Mouse (Mus musculus): Measurements from ENCODE around the gene Aurkb. TPM values are rescaled to one million over a fixed set of nuclear protein-coding genes. Genes with fewer than 3 reads are reported as not detected.

The Aurkb gene
- polyA plus RNA-seq (2017; shearing (Covaris generic)) = 0.87 TPM

GRCm38 (mm10) chr11:69045531-69046394, at the start of gene Aurkb:
Aurkb (plus strand) TSS chr11:69045647.

GRCm38 (mm10) chr11:69008182-69009121, 37.0 kb upstream of the Aurkb start, which contains the start of gene Pfas:
Pfas (minus strand) TSS chr11:69008460.

GRCm38 (mm10) chr11:69015644-69016441, 29.6 kb upstream of the Aurkb start, which contains the start of gene Ctc1:
Ctc1 (plus strand) TSS chr11:69015911.

GRCm38 (mm10) chr11:69059357-69059974, 14.0 kb downstream of the Aurkb start, which contains the start of gene Borcs6:
Borcs6 (plus strand) TSS chr11:69059717.

GRCm38 (mm10) chr11:69070590-69071222, 25.3 kb downstream of the Aurkb start, which contains the start of gene Tmem107:
Tmem107 (plus strand) TSS chr11:69070806.

GRCm38 (mm10) chr11:69088103-69088855, 42.8 kb downstream of the Aurkb start, which contains the start of gene Vamp2:
Vamp2 (plus strand) TSS chr11:69088490.

DNA sequence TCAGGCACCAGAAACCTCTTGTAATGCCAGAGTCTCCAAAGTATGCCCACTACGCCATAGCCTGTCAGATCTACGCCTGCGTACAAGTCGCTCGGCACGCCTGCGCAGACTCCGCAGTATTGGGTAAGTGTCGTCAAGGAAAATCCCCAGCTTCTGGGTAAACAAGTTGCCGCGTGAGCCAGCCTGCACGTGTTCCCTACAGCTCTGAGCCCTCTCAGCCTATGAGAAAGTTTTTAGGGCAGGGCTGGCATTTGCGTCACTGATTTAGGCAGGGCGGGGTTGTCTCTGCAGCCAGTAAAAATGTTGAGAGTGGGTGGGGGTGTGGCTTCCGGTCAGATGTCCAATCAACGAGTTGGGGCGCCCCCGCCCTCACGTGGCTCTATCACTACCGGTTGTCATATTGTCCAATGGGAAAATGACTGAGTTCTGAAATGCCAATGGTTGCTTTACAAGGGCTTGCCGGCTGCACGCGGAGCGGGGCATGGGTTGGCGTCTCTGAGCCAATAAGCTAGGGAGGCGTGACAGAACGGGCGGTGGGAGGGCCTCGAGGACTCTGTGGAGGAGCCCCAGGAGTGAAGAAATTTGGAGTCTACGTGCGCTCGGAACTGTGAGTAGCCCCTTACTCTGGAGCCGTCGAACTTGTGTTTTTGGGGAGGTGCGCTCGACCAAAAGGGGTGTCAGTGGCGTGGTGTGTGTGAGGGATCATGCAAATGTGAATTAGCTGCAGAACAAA, 49.4 kb downstream of the Aurkb start, which contains the start of gene Per1:
Gene Per1, plus strand, starts transcription at position 521 of the 733 bp plus-strand sequence.

Other genes starting within 250 kb of the Aurkb start
- gene Ndel1, start 173.8 kb upstream of the Aurkb start, polyA plus RNA-seq (2017; shearing (Covaris generic)) = 167 TPM
- gene Rnf222, start 157.1 kb upstream of the Aurkb start, polyA plus RNA-seq (2017; shearing (Covaris generic)) = not detected
- 834 TPM for gene Rpl26, start 144.1 kb upstream of the Aurkb start, polyA plus RNA-seq (2017; shearing (Covaris generic))
- gene Odf4, start 118.6 kb upstream of the Aurkb start, polyA plus RNA-seq (2017; shearing (Covaris generic)) = not detected
- gene Arhgef15, start 88.2 kb upstream of the Aurkb start, polyA plus RNA-seq (2017; shearing (Covaris generic)) = not detected
- gene Slc25a35, start 77.5 kb upstream of the Aurkb start, polyA plus RNA-seq (2017; shearing (Covaris generic)) = 4.2 TPM
- 8.2 TPM for gene Rangrf, start 70.5 kb upstream of the Aurkb start, polyA plus RNA-seq (2017; shearing (Covaris generic))
- gene Pfas, start 37.2 kb upstream of the Aurkb start, polyA plus RNA-seq (2017; shearing (Covaris generic)) = 2.6 TPM
- gene Ctc1, start 29.7 kb upstream of the Aurkb start, polyA plus RNA-seq (2017; shearing (Covaris generic)) = 15.3 TPM
- 6.9 TPM for gene Borcs6, start 14.1 kb downstream of the Aurkb start, polyA plus RNA-seq (2017; shearing (Covaris generic))
- 6.6 TPM for gene Tmem107, start 25.2 kb downstream of the Aurkb start, polyA plus RNA-seq (2017; shearing (Covaris generic))
- 282 TPM for gene Vamp2, start 42.8 kb downstream of the Aurkb start, polyA plus RNA-seq (2017; shearing (Covaris generic))
- gene Per1, start 49.6 kb downstream of the Aurkb start, polyA plus RNA-seq (2017; shearing (Covaris generic)) = 136 TPM
- 0.41 TPM for gene Hes7, start 74.8 kb downstream of the Aurkb start, polyA plus RNA-seq (2017; shearing (Covaris generic))
- gene 9130213A22Rik, start 76.9 kb downstream of the Aurkb start, polyA plus RNA-seq (2017; shearing (Covaris generic)) = not detected
- 0.36 TPM for gene Aloxe3, start 80.2 kb downstream of the Aurkb start, polyA plus RNA-seq (2017; shearing (Covaris generic))
- not detected for gene Alox12b, start 111.3 kb downstream of the Aurkb start, polyA plus RNA-seq (2017; shearing (Covaris generic))
- 0.80 TPM for gene Alox8, start 152.2 kb downstream of the Aurkb start, polyA plus RNA-seq (2017; shearing (Covaris generic))
- not detected for gene Gucy2e, start 191.4 kb downstream of the Aurkb start, polyA plus RNA-seq (2017; shearing (Covaris generic))

Measured in effector memory CD4-positive, alpha-beta T cell, adult 5 months (primary cell).